Mouse (Mus musculus) layer of hippocampus, adult 2 months (tissue): Measurements from ENCODE around the gene Inpp4b. TPM values are rescaled to one million over a fixed set of nuclear protein-coding genes. Genes with fewer than 3 reads are reported as not detected.

Experiments
- DNase-seq, 2 experiments: peaks; one replicate each; pipeline ENCODE4 v3.0.0; 2022; ENCODE audit warnings: low spot score in 2 of 2
- H3K27ac ChIP-seq: fragments of 200-600 bp; 2 replicates; pipeline ENCODE4 v1.8.1; 2022
- H3K4me3 ChIP-seq: fragments of 200-600 bp; 2 replicates; pipeline ENCODE4 v1.8.1; 2022; ENCODE audit warnings: mild to moderate bottlenecking
- CTCF ChIP-seq: fragments of 200-600 bp; conservative IDR thresholded peaks from 2 replicates; pipeline ENCODE4 v1.8.1; 2022; ENCODE audit warnings: antibody characterized with exemption, mild to moderate bottlenecking, moderate library complexity
- total RNA-seq, 2 experiments: library from RNA; stranded (reverse); gene quantifications; 2 replicates each; pipeline ENCODE4 v1.2.3; 2021

Inpp4b gene
- total RNA-seq, 2 experiments from 2014 or later = 11.7 to 11.8 TPM

GRCm38 (mm10) chr8:81614135-81614534, 271.8 kb downstream of the Inpp4b start:
- H3K27ac ChIP-seq = no peak overlapping the region
- no peak for DNase-seq
- no peak for TF ChIP-seq CTCF
- H3K4me3 ChIP-seq = no peak overlapping the region

DNA sequence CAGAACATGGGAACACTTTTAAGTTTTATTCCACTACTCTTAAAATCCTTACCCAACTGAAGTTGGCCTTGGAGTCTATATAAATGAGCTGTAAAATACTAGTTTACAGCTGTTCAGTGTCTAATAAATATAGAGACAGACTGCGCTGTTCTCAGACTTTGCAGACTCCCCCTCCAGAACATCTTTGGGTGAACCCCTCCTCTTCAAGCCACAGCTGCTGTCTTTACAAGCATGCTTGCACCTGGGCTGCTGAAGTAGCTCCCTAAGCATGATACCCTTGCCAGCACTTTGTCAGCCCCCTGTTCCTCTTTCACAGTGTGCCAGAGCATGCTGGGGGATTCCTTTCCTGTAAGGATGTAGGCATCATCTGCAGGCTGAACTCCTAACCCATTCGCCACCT, 272.2 kb downstream of the Inpp4b start:
- H3K27ac ChIP-seq = no peak overlapping the region
- DNase-seq = no peak
- no peak for TF ChIP-seq CTCF
- H3K4me3 ChIP-seq = no peak overlapping the region

DNA sequence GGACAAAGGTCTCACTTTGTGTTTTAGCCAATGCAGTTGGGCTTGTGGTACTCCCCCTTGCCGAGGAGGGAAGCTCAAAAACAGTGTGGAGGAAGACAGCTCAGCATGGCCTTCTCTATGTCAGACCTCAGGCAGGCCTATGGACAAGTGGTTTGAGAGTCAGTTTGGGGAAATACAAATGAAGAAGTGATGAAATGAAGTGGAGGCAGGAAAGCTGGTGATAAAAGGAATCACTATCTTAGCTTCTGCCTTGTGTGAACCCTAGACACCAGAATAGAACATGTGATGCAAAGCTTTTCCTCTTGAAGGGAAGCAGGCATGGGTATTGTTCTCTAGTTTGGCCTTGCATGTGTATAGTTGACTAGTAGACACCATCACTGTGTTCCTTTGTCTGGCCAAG, 273.2 kb downstream of the Inpp4b start:
- H3K4me3 ChIP-seq = no peak overlapping the region
- H3K27ac ChIP-seq = no peak overlapping the region
- no peak for TF ChIP-seq CTCF
- DNase-seq = no peak

- Histone ChIP-seq H3K27ac (no peak overlapping the region), H3K4me3 (no peak overlapping the region)
- no peak for TF ChIP-seq CTCF
- DNase-seq = no peak
Measured at GRCm38 (mm10) chr8:81618918-81619317, 276.6 kb downstream of the Inpp4b start.

DNA sequence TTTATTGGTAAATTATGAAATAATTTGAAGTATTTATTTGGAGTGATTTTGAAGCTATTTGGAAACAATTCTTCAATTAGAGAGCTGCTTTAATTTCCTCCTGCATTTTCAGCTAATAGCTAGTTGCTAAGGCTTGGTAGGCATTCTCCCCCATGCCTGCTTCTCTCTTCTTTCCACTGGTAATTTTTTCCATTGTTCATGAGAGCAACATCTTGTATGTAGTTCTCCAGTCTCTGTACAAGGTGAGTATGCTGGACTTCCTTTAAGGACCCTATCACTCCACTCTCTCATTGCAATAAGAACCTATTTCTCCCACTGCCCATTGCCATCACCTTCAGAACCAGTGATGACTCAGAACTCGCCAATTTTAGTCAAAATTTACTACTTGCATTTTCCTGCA, 292.7 kb downstream of the Inpp4b start:
- no peak for TF ChIP-seq CTCF
- DNase-seq = no peak
- no peak overlapping the region for H3K27ac ChIP-seq
- H3K4me3 ChIP-seq = no peak overlapping the region

GRCm38 (mm10) chr8:81635912-81636583, 293.7 kb downstream of the Inpp4b start:
- Histone ChIP-seq H3K27ac (no peak overlapping the region), H3K4me3 (no peak overlapping the region)
- DNase-seq = no peak
- no peak for TF ChIP-seq CTCF

DNA sequence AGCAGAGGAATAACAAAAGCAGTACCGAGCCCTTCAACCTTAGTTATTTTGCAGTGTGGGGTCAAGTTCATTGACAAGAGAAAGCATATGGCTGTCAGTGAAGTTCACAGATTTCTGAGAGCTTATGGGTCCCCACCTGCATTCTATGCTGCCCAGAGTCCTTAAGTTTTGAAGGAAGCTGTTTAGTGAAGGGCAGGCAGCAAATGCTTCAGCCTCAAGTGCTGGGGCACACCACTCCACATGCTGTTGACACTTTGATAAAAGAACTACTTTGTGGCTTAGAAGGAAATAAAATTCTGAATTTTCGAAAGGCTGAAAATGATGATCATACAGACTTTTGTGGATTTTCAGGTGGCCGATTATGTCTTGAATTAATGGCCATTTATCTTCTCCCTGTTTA, 296.1 kb downstream of the Inpp4b start:
- H3K4me3 ChIP-seq = no peak overlapping the region
- H3K27ac ChIP-seq = no peak overlapping the region
- TF ChIP-seq CTCF = no peak
- DNase-seq = no peak

DNA sequence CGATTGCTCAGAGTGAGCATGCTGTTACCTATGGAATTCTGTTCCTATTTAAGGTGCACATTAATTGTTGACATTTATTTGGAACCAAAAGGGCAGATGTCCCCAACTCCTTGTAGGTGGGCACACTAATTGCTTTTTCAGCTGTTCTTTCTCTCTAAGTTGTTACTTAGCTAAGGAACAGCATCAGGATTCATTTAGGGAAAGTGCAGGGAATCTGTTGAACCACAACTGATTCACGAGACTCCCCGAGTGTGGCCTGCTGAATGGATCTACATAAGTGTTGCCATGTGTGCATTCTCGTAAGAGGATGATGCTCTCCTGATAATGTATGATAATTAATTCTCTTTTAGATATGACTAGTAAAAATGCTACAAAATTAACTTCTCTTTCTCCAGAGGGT, 297.5 kb downstream of the Inpp4b start:
- no peak for DNase-seq
- no peak for TF ChIP-seq CTCF

GRCm38 (mm10) chr8:81643030-81643429, 300.7 kb downstream of the Inpp4b start:
- TF ChIP-seq CTCF = no peak
- H3K27ac ChIP-seq = no peak overlapping the region
- no peak for DNase-seq
- H3K4me3 ChIP-seq = no peak overlapping the region

More for the DNA sequence above, 297.5 kb downstream of the Inpp4b start:
- no peak overlapping the region for H3K4me3 ChIP-seq
- no peak overlapping the region for H3K27ac ChIP-seq

- no peak for TF ChIP-seq CTCF
- H3K4me3 ChIP-seq = no peak overlapping the region
- DNase-seq = no peak
- no peak overlapping the region for H3K27ac ChIP-seq
Measured at GRCm38 (mm10) chr8:81692167-81692566, 349.8 kb downstream of the Inpp4b start.

DNA sequence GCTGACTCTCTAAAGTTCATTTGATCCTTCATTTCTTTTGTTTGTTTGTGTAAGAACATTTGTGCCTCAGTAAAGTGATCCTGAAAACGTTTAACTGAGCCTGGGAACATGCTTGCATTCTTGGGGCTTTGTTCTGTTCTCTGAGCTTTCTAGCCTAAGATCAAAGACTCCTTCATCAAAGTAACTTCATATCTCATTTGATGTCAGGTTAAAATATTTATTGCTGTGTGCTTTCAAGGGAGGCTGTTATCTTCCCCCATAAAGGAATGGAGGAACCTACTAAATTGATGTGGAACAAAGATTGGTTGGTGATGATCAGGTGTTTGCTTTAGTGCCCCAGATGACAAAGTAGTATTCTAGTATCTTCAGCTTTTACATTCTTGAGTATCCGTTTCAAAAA, 352.5 kb downstream of the Inpp4b start:
- Histone ChIP-seq H3K4me3 (no peak overlapping the region), H3K27ac (no peak overlapping the region)
- no peak for DNase-seq
- no peak for TF ChIP-seq CTCF

DNA sequence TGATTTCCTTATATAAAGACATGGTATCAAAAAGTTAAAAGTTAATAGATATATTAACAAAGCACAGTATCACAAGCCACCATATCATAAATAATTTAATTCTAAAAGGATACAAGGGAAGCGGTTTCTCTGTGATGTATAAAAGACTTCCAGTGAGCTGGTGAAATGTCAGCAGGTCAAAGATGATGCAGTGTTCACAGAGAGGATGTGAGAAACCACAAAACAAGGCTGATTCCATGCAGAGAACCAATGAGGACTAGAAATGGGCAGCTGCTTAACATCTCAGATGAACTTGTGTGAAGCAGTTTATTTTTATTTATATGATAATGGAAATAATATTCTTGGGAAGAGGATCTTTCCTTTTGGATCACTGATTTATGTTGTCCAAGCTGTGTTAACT, 359.7 kb downstream of the Inpp4b start:
- no peak for TF ChIP-seq CTCF
- H3K27ac ChIP-seq = no peak overlapping the region
- no peak for DNase-seq
- H3K4me3 ChIP-seq = no peak overlapping the region

GRCm38 (mm10) chr8:81703571-81704365, 361.4 kb downstream of the Inpp4b start:
- TF ChIP-seq CTCF = no peak
- DNase-seq = no peak
- Histone ChIP-seq H3K27ac (no peak overlapping the region), H3K4me3 (no peak overlapping the region)

- TF ChIP-seq CTCF = no peak
- no peak for DNase-seq
- no peak overlapping the region for H3K27ac ChIP-seq
- H3K4me3 ChIP-seq = no peak overlapping the region
Measured at GRCm38 (mm10) chr8:81707436-81707835, 365.1 kb downstream of the Inpp4b start.
